Mouse (Mus musculus): ENCODE measurements around the gene Btg1. TPM values are rescaled to one million over a fixed set of nuclear protein-coding genes. Genes with fewer than 3 reads are reported as not detected.

Btg1 gene
- polyA plus RNA-seq, 1 experiment from 2014 or later = 88.1 TPM

GRCm38 (mm10) chr10:96599641-96600040 is 17.2 kb upstream of the Btg1 start:
- no peaks in the 10 kb centered on the region for H3K36me3 ChIP-seq (ENCODE audit: control insufficient read depth, insufficient read depth, low read length)
- no peak overlapping the region for H3K9ac ChIP-seq (ENCODE audit: low read length)
- no peaks in the 10 kb centered on the region for H3K9me3 ChIP-seq (ENCODE audit: control insufficient read depth, low read length)
- no peak overlapping the region for H3K27ac ChIP-seq (replicated peaks in 1 of 2; ENCODE audit: control insufficient read depth in 1 of 2, insufficient read depth in 1 of 2, low read depth in 2 of 2, low read length in 2 of 2)
- no peak for ATAC-seq (ENCODE audit: insufficient number of reproducible peaks, insufficient read depth, low FRiP score, low read depth)
- WGBS = 86% methylated on average over 5 of the region's 5 CpGs
- no peaks in the 10 kb centered on the region; a peak in 1 of 4 replicates for H3K4me1 ChIP-seq (ENCODE audit: control insufficient read depth in 2 of 2, insufficient read depth in 2 of 2, low read length in 2 of 2)
- no peaks in the 10 kb centered on the region for H3K27me3 ChIP-seq (ENCODE audit: control insufficient read depth, insufficient read depth, low read length)
- H3K4me2 ChIP-seq (ENCODE audit: low read length) = no peak overlapping the region
- H3K4me3 ChIP-seq (ENCODE audit: control insufficient read depth in 1 of 2, insufficient read depth in 1 of 2, low read depth in 1 of 2, low read length in 2 of 2) = no peak overlapping the region

DNA sequence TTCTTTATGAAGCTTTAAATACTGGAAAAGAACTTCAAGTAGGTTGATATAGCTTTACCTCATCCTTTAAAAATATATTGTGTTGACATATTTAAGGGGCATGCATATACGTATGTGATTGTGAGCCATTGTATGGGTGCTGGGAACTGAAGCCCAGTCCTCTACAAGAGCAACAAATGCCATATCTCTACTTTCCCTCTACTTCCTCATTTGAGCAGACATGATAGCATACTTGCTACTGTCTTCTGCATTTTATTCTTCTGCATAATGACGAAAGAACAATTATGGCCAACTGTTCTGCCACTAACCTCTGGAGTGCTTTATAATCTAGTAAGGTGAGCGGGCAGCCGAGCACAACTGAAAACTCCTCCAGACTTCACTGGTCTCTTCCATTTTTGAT is 15.1 kb upstream of the Btg1 start:
- no peaks in the 10 kb centered on the region; a peak in 1 of 4 replicates for H3K4me1 ChIP-seq (ENCODE audit: control insufficient read depth in 2 of 2, insufficient read depth in 2 of 2, low read length in 2 of 2)
- WGBS = 92% methylated on average over 4 of the region's 4 CpGs
- no peak for ATAC-seq (ENCODE audit: insufficient number of reproducible peaks, insufficient read depth, low FRiP score, low read depth)
- no peak overlapping the region for H3K27ac ChIP-seq (replicated peaks in 1 of 2; ENCODE audit: control insufficient read depth in 1 of 2, insufficient read depth in 1 of 2, low read depth in 2 of 2, low read length in 2 of 2)
- H3K4me3 ChIP-seq (ENCODE audit: control insufficient read depth in 1 of 2, insufficient read depth in 1 of 2, low read depth in 1 of 2, low read length in 2 of 2) = no peak overlapping the region
- no peaks in the 10 kb centered on the region for H3K36me3 ChIP-seq (ENCODE audit: control insufficient read depth, insufficient read depth, low read length)
- no peaks in the 10 kb centered on the region for H3K27me3 ChIP-seq (ENCODE audit: control insufficient read depth, insufficient read depth, low read length)
- no peaks in the 10 kb centered on the region for H3K9me3 ChIP-seq (ENCODE audit: control insufficient read depth, low read length)
- no peak overlapping the region for H3K4me2 ChIP-seq (ENCODE audit: low read length)
- H3K9ac ChIP-seq (ENCODE audit: low read length) = no peak overlapping the region

DNA sequence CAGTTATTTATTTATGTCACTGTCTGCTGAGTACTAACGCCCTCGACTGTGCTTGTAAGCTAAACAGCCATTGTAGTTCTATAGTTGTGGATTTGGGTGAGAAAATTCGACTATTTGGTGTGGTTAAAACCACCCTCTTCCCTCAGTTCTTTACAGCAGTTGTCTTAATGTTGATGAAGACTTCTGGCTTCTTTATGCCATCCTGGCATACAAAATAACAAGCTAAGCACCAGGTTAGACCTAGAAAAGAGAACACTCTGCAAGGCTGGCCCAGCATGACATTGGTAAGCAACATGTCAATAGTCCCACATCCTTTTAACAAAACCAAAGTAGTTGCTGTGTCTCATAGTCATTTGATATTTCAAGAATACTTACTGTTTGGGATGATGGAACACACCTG is 14.5 kb upstream of the Btg1 start:
- Histone ChIP-seq H3K9ac (ENCODE audit: low read length) (no peak overlapping the region), H3K4me3 (ENCODE audit: control insufficient read depth in 1 of 2, insufficient read depth in 1 of 2, low read depth in 1 of 2, low read length in 2 of 2) (no peak overlapping the region), H3K27ac (replicated peaks in 1 of 2; ENCODE audit: control insufficient read depth in 1 of 2, insufficient read depth in 1 of 2, low read depth in 2 of 2, low read length in 2 of 2) (no peak overlapping the region), H3K27me3 (ENCODE audit: control insufficient read depth, insufficient read depth, low read length) (no peaks in the 10 kb centered on the region), H3K9me3 (ENCODE audit: control insufficient read depth, low read length) (no peaks in the 10 kb centered on the region), H3K4me1 (ENCODE audit: control insufficient read depth in 2 of 2, insufficient read depth in 2 of 2, low read length in 2 of 2) (no peaks in the 10 kb centered on the region; a peak in 1 of 4 replicates), H3K36me3 (ENCODE audit: control insufficient read depth, insufficient read depth, low read length) (no peaks in the 10 kb centered on the region), H3K4me2 (ENCODE audit: low read length) (no peak overlapping the region)
- ATAC-seq (ENCODE audit: insufficient number of reproducible peaks, insufficient read depth, low FRiP score, low read depth) = no peak
- WGBS = 80% methylated on average over 3 of the region's 3 CpGs

GRCm38 (mm10) chr10:96605168-96605567 is 11.6 kb upstream of the Btg1 start:
- H3K4me1 ChIP-seq (ENCODE audit: control insufficient read depth in 2 of 2, insufficient read depth in 2 of 2, low read length in 2 of 2) = no peaks in the 10 kb centered on the region; a peak in 1 of 4 replicates
- no peaks in the 10 kb centered on the region for H3K36me3 ChIP-seq (ENCODE audit: control insufficient read depth, insufficient read depth, low read length)
- no peak overlapping the region for H3K9ac ChIP-seq (ENCODE audit: low read length)
- ATAC-seq (ENCODE audit: insufficient number of reproducible peaks, insufficient read depth, low FRiP score, low read depth) = no peak
- no peak overlapping the region for H3K27ac ChIP-seq (replicated peaks in 1 of 2; ENCODE audit: control insufficient read depth in 1 of 2, insufficient read depth in 1 of 2, low read depth in 2 of 2, low read length in 2 of 2)
- H3K4me3 ChIP-seq (ENCODE audit: control insufficient read depth in 1 of 2, insufficient read depth in 1 of 2, low read depth in 1 of 2, low read length in 2 of 2) = no peak overlapping the region
- H3K4me2 ChIP-seq (ENCODE audit: low read length) = no peak overlapping the region
- H3K27me3 ChIP-seq (ENCODE audit: control insufficient read depth, insufficient read depth, low read length) = no peaks in the 10 kb centered on the region
- WGBS = 63% methylated on average over 1 of the region's 1 CpGs
- no peaks in the 10 kb centered on the region for H3K9me3 ChIP-seq (ENCODE audit: control insufficient read depth, low read length)

DNA sequence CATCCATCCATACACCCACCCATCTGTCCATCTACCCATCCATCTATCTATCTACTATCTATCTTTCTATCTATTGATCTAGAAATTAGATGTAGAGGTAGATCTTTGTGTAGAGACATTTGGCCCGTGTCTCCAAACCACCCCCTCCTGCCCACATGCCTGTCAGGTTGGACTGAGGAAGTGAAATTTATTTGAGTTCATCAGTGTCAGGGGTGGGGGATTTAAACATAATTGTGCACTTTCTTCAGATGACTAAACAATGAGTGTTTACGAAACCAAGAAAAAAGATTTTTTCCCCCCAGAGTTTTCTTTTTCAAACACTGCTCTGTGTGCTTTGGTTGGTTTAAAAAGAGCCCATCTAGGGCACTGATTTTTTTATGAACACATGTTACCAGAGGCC is 10.9 kb upstream of the Btg1 start:
- Histone ChIP-seq H3K4me1 (ENCODE audit: control insufficient read depth in 2 of 2, insufficient read depth in 2 of 2, low read length in 2 of 2) (no peaks in the 10 kb centered on the region; a peak in 1 of 4 replicates), H3K36me3 (ENCODE audit: control insufficient read depth, insufficient read depth, low read length) (no peaks in the 10 kb centered on the region), H3K4me3 (ENCODE audit: control insufficient read depth in 1 of 2, insufficient read depth in 1 of 2, low read depth in 1 of 2, low read length in 2 of 2) (no peak overlapping the region), H3K9ac (ENCODE audit: low read length) (no peak overlapping the region), H3K27ac (replicated peaks in 1 of 2; ENCODE audit: control insufficient read depth in 1 of 2, insufficient read depth in 1 of 2, low read depth in 2 of 2, low read length in 2 of 2) (no peak overlapping the region), H3K27me3 (ENCODE audit: control insufficient read depth, insufficient read depth, low read length) (no peaks in the 10 kb centered on the region), H3K9me3 (ENCODE audit: control insufficient read depth, low read length) (no peaks in the 10 kb centered on the region), H3K4me2 (ENCODE audit: low read length) (no peak overlapping the region)
- ATAC-seq (ENCODE audit: insufficient number of reproducible peaks, insufficient read depth, low FRiP score, low read depth) = no peak
- WGBS = 87% methylated on average over 2 of the region's 2 CpGs

GRCm38 (mm10) chr10:96607617-96608185 is 9.1 kb upstream of the Btg1 start:
- Histone ChIP-seq H3K9ac (ENCODE audit: low read length) (no peak overlapping the region), H3K27ac (replicated peaks in 1 of 2; ENCODE audit: control insufficient read depth in 1 of 2, insufficient read depth in 1 of 2, low read depth in 2 of 2, low read length in 2 of 2) (no peak overlapping the region), H3K27me3 (ENCODE audit: control insufficient read depth, insufficient read depth, low read length) (no peaks in the 10 kb centered on the region), H3K4me1 (ENCODE audit: control insufficient read depth in 2 of 2, insufficient read depth in 2 of 2, low read length in 2 of 2) (no peaks in the 10 kb centered on the region; a peak in 1 of 4 replicates), H3K36me3 (ENCODE audit: control insufficient read depth, insufficient read depth, low read length) (no peaks in the 10 kb centered on the region), H3K4me3 (ENCODE audit: control insufficient read depth in 1 of 2, insufficient read depth in 1 of 2, low read depth in 1 of 2, low read length in 2 of 2) (no peak overlapping the region), H3K4me2 (ENCODE audit: low read length) (no peak overlapping the region), H3K9me3 (ENCODE audit: control insufficient read depth, low read length) (no peaks in the 10 kb centered on the region)
- ATAC-seq (ENCODE audit: insufficient number of reproducible peaks, insufficient read depth, low FRiP score, low read depth) = no peak
- WGBS = 80% methylated on average over 4 of the region's 4 CpGs

- no peaks in the 10 kb centered on the region for H3K36me3 ChIP-seq (ENCODE audit: control insufficient read depth, insufficient read depth, low read length)
- H3K27me3 ChIP-seq (ENCODE audit: control insufficient read depth, insufficient read depth, low read length) = no peaks in the 10 kb centered on the region
- H3K4me1 ChIP-seq (ENCODE audit: control insufficient read depth in 2 of 2, insufficient read depth in 2 of 2, low read length in 2 of 2) = no peaks in the 10 kb centered on the region; a peak in 1 of 4 replicates
- ATAC-seq (ENCODE audit: insufficient number of reproducible peaks, insufficient read depth, low FRiP score, low read depth) = no peak
- H3K4me3 ChIP-seq (ENCODE audit: control insufficient read depth in 1 of 2, insufficient read depth in 1 of 2, low read depth in 1 of 2, low read length in 2 of 2) = no peak overlapping the region
- 74% methylated on average over 8 of the region's 8 CpGs for WGBS
- H3K27ac ChIP-seq (replicated peaks in 1 of 2; ENCODE audit: control insufficient read depth in 1 of 2, insufficient read depth in 1 of 2, low read depth in 2 of 2, low read length in 2 of 2) = no peak overlapping the region
- H3K9ac ChIP-seq (ENCODE audit: low read length) = no peak overlapping the region
- no peaks in the 10 kb centered on the region for H3K9me3 ChIP-seq (ENCODE audit: control insufficient read depth, low read length)
- no peak overlapping the region for H3K4me2 ChIP-seq (ENCODE audit: low read length)
Measured at GRCm38 (mm10) chr10:96609356-96610345, 7.2 kb upstream of the Btg1 start.
